ENCODE assay signal across 13 mouse cellular contexts in genomic region chr9:43514731-43515458, GRCm38 (mm10).
DNase-seq lines count a peak whose midpoint lies in the region; ATAC-seq lines count a peak whose summit lies in the region.
"Had no signal": no experiment of that assay in that cellular context is flagged by ENCODE, and none has a peak within 500 bp of the region (broad histone marks: within the 10 kb centered on the region; RNA-seq: fewer than 3 reads in every experiment).

No protein-coding gene starts in this region.

- H3K4me3 ChIP-seq in heart, embryonic 13.5 days: no peak overlapping the region
- H3K4me3 ChIP-seq in heart, embryonic 10.5 days: no peak overlapping the region
- H3K4me3 ChIP-seq: hindbrain, embryonic 15.5 days; layer of hippocampus, adult 2 months; neural tube, embryonic 13.5 days had no signal

- H3K9me3 ChIP-seq in heart, embryonic 13.5 days: no peaks in the 10 kb centered on the region
- H3K9me3 ChIP-seq in heart, embryonic 10.5 days: no peaks in the 10 kb centered on the region
- H3K9me3 ChIP-seq: hindbrain, embryonic 15.5 days; neural tube, embryonic 13.5 days had no signal

- DNase-seq in heart, embryonic 10.5 days (ENCODE audit: low spot score): no peak
- peak; percentile 5 to 31 for DNase-seq in lung, adult 18-20 months
- DNase-seq in lung, postnatal 4 days: no peak
- DNase-seq in adrenal gland, postnatal 25 days: peak; percentile 50
- peak; percentile 69 for DNase-seq in retina, embryonic 14.5 days (ENCODE audit: low spot score)
- DNase-seq in spleen, postnatal 36 days (ENCODE audit: low spot score in 2 of 2): no peak

- 55% methylated on average over 16 of the region's 16 CpGs for WGBS in heart, embryonic 13.5 days
- 67% methylated on average over 16 of the region's 16 CpGs for WGBS in heart, embryonic 10.5 days

- peaks cover 10% of the 10 kb centered on the region for H3K4me1 ChIP-seq in heart, embryonic 13.5 days
- peaks cover 6% of the 10 kb centered on the region; the same call in 1 of the 2 replicates for H3K4me1 ChIP-seq in heart, embryonic 10.5 days
- H3K4me1 ChIP-seq: hindbrain, embryonic 15.5 days; neural tube, embryonic 13.5 days had no signal

- no peak overlapping the region for H3K9ac ChIP-seq in heart, embryonic 13.5 days
- H3K9ac ChIP-seq: hindbrain, embryonic 15.5 days; neural tube, embryonic 13.5 days had no signal

- H3K4me2 ChIP-seq in heart, embryonic 13.5 days: no peak overlapping the region
- H3K4me2 ChIP-seq: hindbrain, embryonic 15.5 days; liver, embryonic 11.5 days; neural tube, embryonic 13.5 days had no signal

- peak; percentile 31; the same call in 1 of the 2 replicates for ATAC-seq in heart, embryonic 13.5 days (ENCODE audit: extremely low read depth, insufficient number of reproducible peaks, low FRiP score, low TSS enrichment)
- ATAC-seq: activated CD4-positive, CD25-positive, alpha-beta regulatory T cell, adult 4 months; midbrain, embryonic 16.5 days had no signal

- H3K36me3 ChIP-seq in heart, embryonic 13.5 days: no peaks in the 10 kb centered on the region
- H3K36me3 ChIP-seq in heart, embryonic 10.5 days: no peaks in the 10 kb centered on the region
- H3K36me3 ChIP-seq: hindbrain, embryonic 15.5 days; neural tube, embryonic 13.5 days had no signal

- H3K27ac ChIP-seq in heart, embryonic 13.5 days (replicated peaks): no peak overlapping the region
- H3K27ac ChIP-seq in heart, embryonic 10.5 days: no peak overlapping the region
- H3K27ac ChIP-seq: hindbrain, embryonic 15.5 days; layer of hippocampus, adult 2 months; neural tube, embryonic 13.5 days had no signal

- H3K27me3 ChIP-seq in heart, embryonic 13.5 days (replicated peaks): no peaks in the 10 kb centered on the region; the same call in 1 of the 2 replicates
- no peaks in the 10 kb centered on the region for H3K27me3 ChIP-seq in heart, embryonic 10.5 days (ENCODE audit: insufficient read depth, poor library complexity, severe bottlenecking)
- H3K27me3 ChIP-seq: hindbrain, embryonic 15.5 days; neural tube, embryonic 13.5 days had no signal

Comparison
In these comparisons a context has a peak if more than half of its experiments do, and no peak if none do; other contexts are left out.
1. DNase-seq: peak in lung, adult 18-20 months (2 of 2), adrenal gland, postnatal 25 days (single experiment) and retina, embryonic 14.5 days (single experiment); none in heart, embryonic 10.5 days (single experiment), lung, postnatal 4 days (0 of 2) and spleen, postnatal 36 days (0 of 2).